Mouse (Mus musculus): Measurements from ENCODE around the gene Psmc5.

- TF ChIP-seq POLR2A (IDR thresholded peaks at IDR 0.05; ENCODE audit: insufficient read length, low read depth): peak; percentile 92
- TF ChIP-seq E2F4 (IDR thresholded peaks at IDR 0.05; ENCODE audit: insufficient read depth): no peak
- no peak for TF ChIP-seq CEBPB (IDR thresholded peaks at IDR 0.05; ENCODE audit: insufficient read depth, poor library complexity, severe bottlenecking)
Observed at GRCm38 (mm10) chr11:106255685-106256451, at the start of gene Psmc5, which contains the start of gene Ftsj3.
